Mouse (Mus musculus) left cerebral cortex, adult 2 months (tissue): ENCODE results near the gene Nid1. TPM values are rescaled to one million over a fixed set of nuclear protein-coding genes. Genes with fewer than 3 reads are reported as not detected.
"Not testable (repeated sequence)": the region's sequence is repeated elsewhere in the genome, so short reads cannot be mapped to it uniquely, and the experiment has no call there.

ENCODE experiments used
- DNase-seq, 2 experiments: peaks; one replicate each; pipeline ENCODE4 v3.0.0; 2021 to 2022; ENCODE audit warnings: low spot score in 2 of 2, mixed read lengths in 1 of 2; ENCODE audit errors: extremely low spot score in 1 of 2
- H3K27ac ChIP-seq: fragments of 200-600 bp; 2 replicates; pipeline ENCODE4 v1.8.1; 2022
- H3K4me3 ChIP-seq: fragments of 200-600 bp; 2 replicates; pipeline ENCODE4 v1.8.1; 2022
- CTCF ChIP-seq: fragments of 200-600 bp; IDR thresholded peaks from 2 replicates; pipeline ENCODE4 v1.8.1; 2022; ENCODE audit warnings: antibody characterized with exemption, mild to moderate bottlenecking, moderate library complexity
- intact Hi-C: fragments of 180-260 bp; cut with DNase I; formaldehyde crosslinking; loops from one replicate; pipeline ENCODE4 v1.15.1; 2025
- total RNA-seq, 2 experiments: library from RNA; stranded (reverse); gene quantifications; 2 replicates each; pipeline ENCODE4 v1.2.3; 2021

Gene Nid1
- total RNA-seq, 2 experiments from 2014 or later, result 4.7 to 6.3 TPM

- not testable (repeated sequence) for H3K27ac ChIP-seq, DNase-seq, H3K4me3 ChIP-seq
- intact Hi-C loops, result loop anchor here (5.0 kb wide), 1 partner anchor 182 kb away; no protein-coding TSS in a partner anchor
- peak; percentile 31 for TF ChIP-seq CTCF
These were observed 18.5 kb upstream of the Nid1 start for GRCm38 (mm10) chr13:13418859-13419258.

- H3K27ac ChIP-seq, H3K4me3 ChIP-seq, DNase-seq, intact Hi-C loops: not testable (repeated sequence)
These were observed 14.1 kb upstream of the Nid1 start for GRCm38 (mm10) chr13:13423301-13423700.

GRCm38 (mm10) chr13:13436161-13436560 lies 1.2 kb upstream of the Nid1 start:
- intact Hi-C loops, H3K27ac ChIP-seq, H3K4me3 ChIP-seq, DNase-seq: not testable (repeated sequence)

GRCm38 (mm10) chr13:13438112-13438953 lies 982 bp downstream of the Nid1 start:
- H3K4me3 ChIP-seq, intact Hi-C loops, H3K27ac ChIP-seq: not testable (repeated sequence)

GRCm38 (mm10) chr13:13445601-13446000 lies 8.2 kb downstream of the Nid1 start:
- H3K27ac ChIP-seq, intact Hi-C loops, H3K4me3 ChIP-seq, DNase-seq: not testable (repeated sequence)

More at GRCm38 (mm10) chr13:13438112-13438953, 982 bp downstream of the Nid1 start:
- DNase-seq, result not testable (repeated sequence)

- DNase-seq, H3K27ac ChIP-seq, H3K4me3 ChIP-seq, intact Hi-C loops: not testable (repeated sequence)
These were observed 9.5 kb downstream of the Nid1 start for GRCm38 (mm10) chr13:13446711-13447443.

GRCm38 (mm10) chr13:13449981-13450380 lies 12.6 kb downstream of the Nid1 start:
- H3K27ac ChIP-seq, intact Hi-C loops: not testable (repeated sequence)

GRCm38 (mm10) chr13:13450931-13451330 lies 13.6 kb downstream of the Nid1 start:
- intact Hi-C loops, result not testable (repeated sequence)

More at GRCm38 (mm10) chr13:13449981-13450380, 12.6 kb downstream of the Nid1 start:
- not testable (repeated sequence) for H3K4me3 ChIP-seq, DNase-seq

GRCm38 (mm10) chr13:13453332-13453731 lies 16.0 kb downstream of the Nid1 start:
- H3K4me3 ChIP-seq, DNase-seq, H3K27ac ChIP-seq, intact Hi-C loops: not testable (repeated sequence)

More at GRCm38 (mm10) chr13:13450931-13451330, 13.6 kb downstream of the Nid1 start:
- not testable (repeated sequence) for DNase-seq, H3K27ac ChIP-seq, H3K4me3 ChIP-seq

GRCm38 (mm10) chr13:13454249-13454648 lies 16.9 kb downstream of the Nid1 start:
- not testable (repeated sequence) for DNase-seq

GRCm38 (mm10) chr13:13455632-13456492 lies 18.5 kb downstream of the Nid1 start:
- DNase-seq, H3K27ac ChIP-seq, intact Hi-C loops, H3K4me3 ChIP-seq: not testable (repeated sequence)

More at GRCm38 (mm10) chr13:13454249-13454648, 16.9 kb downstream of the Nid1 start:
- intact Hi-C loops, H3K27ac ChIP-seq, H3K4me3 ChIP-seq: not testable (repeated sequence)
